Mouse (Mus musculus): Measurements from ENCODE around the gene Galnt6. TPM values are rescaled to one million over a fixed set of nuclear protein-coding genes. Genes with fewer than 3 reads are reported as not detected.

Gene Galnt6
- polyA plus RNA-seq, 1 experiment from 2014 or later, result 0.11 TPM

- WGBS (ENCODE audit: insufficient replicate concordance), result 74% methylated on average over 10 of the region's 10 CpGs
- no peak for ATAC-seq (replicated peaks; ENCODE audit: insufficient number of reproducible peaks, low FRiP score, low TSS enrichment)
- H3K4me3 ChIP-seq (ENCODE audit: low read depth, low read length), result no peak overlapping the region
Observed at GRCm38 (mm10) chr15:100720066-100720465, 9.1 kb downstream of the Galnt6 start.

GRCm38 (mm10) chr15:100719217-100719616 lies 10.0 kb downstream of the Galnt6 start:
- no peak overlapping the region for H3K27ac ChIP-seq (ENCODE audit: low read depth, low read length)
- no peak overlapping the region for H3K4me2 ChIP-seq
- peaks cover 8% of the 10 kb centered on the region; the same call in 1 of the 2 replicates for H3K27me3 ChIP-seq (ENCODE audit: control insufficient read depth, insufficient read depth, low read length)
- ATAC-seq (replicated peaks; ENCODE audit: insufficient number of reproducible peaks, low FRiP score, low TSS enrichment), result no peak
- no peaks in the 10 kb centered on the region for H3K9me3 ChIP-seq (replicated peaks; ENCODE audit: control insufficient read depth, low read length)
- 83% methylated on average over 5 of the region's 5 CpGs for WGBS (ENCODE audit: insufficient replicate concordance)
- H3K36me3 ChIP-seq (ENCODE audit: control insufficient read depth, insufficient read depth, low read length), result no peaks in the 10 kb centered on the region
- H3K4me1 ChIP-seq (ENCODE audit: control insufficient read depth, insufficient read depth, low read length), result no peaks in the 10 kb centered on the region
- no peak overlapping the region for H3K4me3 ChIP-seq (ENCODE audit: low read depth, low read length)
- no peak overlapping the region for H3K9ac ChIP-seq (ENCODE audit: low read depth, low read length)

More at GRCm38 (mm10) chr15:100720066-100720465, 9.1 kb downstream of the Galnt6 start:
- Histone ChIP-seq H3K9ac (ENCODE audit: low read depth, low read length) (no peak overlapping the region), H3K27me3 (ENCODE audit: control insufficient read depth, insufficient read depth, low read length) (peaks cover 12% of the 10 kb centered on the region; the same call in 1 of the 2 replicates), H3K9me3 (replicated peaks; ENCODE audit: control insufficient read depth, low read length) (no peaks in the 10 kb centered on the region), H3K4me1 (ENCODE audit: control insufficient read depth, insufficient read depth, low read length) (no peaks in the 10 kb centered on the region), H3K27ac (ENCODE audit: low read depth, low read length) (no peak overlapping the region), H3K4me2 (no peak overlapping the region), H3K36me3 (ENCODE audit: control insufficient read depth, insufficient read depth, low read length) (no peaks in the 10 kb centered on the region)

GRCm38 (mm10) chr15:100718572-100718971 lies 10.6 kb downstream of the Galnt6 start:
- Histone ChIP-seq H3K27me3 (ENCODE audit: control insufficient read depth, insufficient read depth, low read length) (peaks cover 7% of the 10 kb centered on the region; the same call in 1 of the 2 replicates), H3K9ac (ENCODE audit: low read depth, low read length) (no peak overlapping the region), H3K4me1 (ENCODE audit: control insufficient read depth, insufficient read depth, low read length) (no peaks in the 10 kb centered on the region), H3K4me3 (ENCODE audit: low read depth, low read length) (no peak overlapping the region), H3K36me3 (ENCODE audit: control insufficient read depth, insufficient read depth, low read length) (no peaks in the 10 kb centered on the region), H3K9me3 (replicated peaks; ENCODE audit: control insufficient read depth, low read length) (no peaks in the 10 kb centered on the region), H3K4me2 (no peak overlapping the region), H3K27ac (ENCODE audit: low read depth, low read length) (no peak overlapping the region)
- WGBS (ENCODE audit: insufficient replicate concordance), result 75% methylated on average over 11 of the region's 11 CpGs
- no peak for ATAC-seq (replicated peaks; ENCODE audit: insufficient number of reproducible peaks, low FRiP score, low TSS enrichment)

- Histone ChIP-seq H3K9ac (ENCODE audit: low read depth, low read length) (no peak overlapping the region), H3K9me3 (replicated peaks; ENCODE audit: control insufficient read depth, low read length) (no peaks in the 10 kb centered on the region), H3K36me3 (ENCODE audit: control insufficient read depth, insufficient read depth, low read length) (no peaks in the 10 kb centered on the region), H3K4me3 (ENCODE audit: low read depth, low read length) (no peak overlapping the region), H3K4me2 (no peak overlapping the region), H3K27me3 (ENCODE audit: control insufficient read depth, insufficient read depth, low read length) (peaks cover 7% of the 10 kb centered on the region; the same call in 1 of the 2 replicates), H3K27ac (ENCODE audit: low read depth, low read length) (no peak overlapping the region), H3K4me1 (ENCODE audit: control insufficient read depth, insufficient read depth, low read length) (no peaks in the 10 kb centered on the region)
- ATAC-seq (replicated peaks; ENCODE audit: insufficient number of reproducible peaks, low FRiP score, low TSS enrichment), result no peak
- 82% methylated on average over 6 of the region's 6 CpGs for WGBS (ENCODE audit: insufficient replicate concordance)
Observed at GRCm38 (mm10) chr15:100717933-100718332, 11.2 kb downstream of the Galnt6 start.

DNA sequence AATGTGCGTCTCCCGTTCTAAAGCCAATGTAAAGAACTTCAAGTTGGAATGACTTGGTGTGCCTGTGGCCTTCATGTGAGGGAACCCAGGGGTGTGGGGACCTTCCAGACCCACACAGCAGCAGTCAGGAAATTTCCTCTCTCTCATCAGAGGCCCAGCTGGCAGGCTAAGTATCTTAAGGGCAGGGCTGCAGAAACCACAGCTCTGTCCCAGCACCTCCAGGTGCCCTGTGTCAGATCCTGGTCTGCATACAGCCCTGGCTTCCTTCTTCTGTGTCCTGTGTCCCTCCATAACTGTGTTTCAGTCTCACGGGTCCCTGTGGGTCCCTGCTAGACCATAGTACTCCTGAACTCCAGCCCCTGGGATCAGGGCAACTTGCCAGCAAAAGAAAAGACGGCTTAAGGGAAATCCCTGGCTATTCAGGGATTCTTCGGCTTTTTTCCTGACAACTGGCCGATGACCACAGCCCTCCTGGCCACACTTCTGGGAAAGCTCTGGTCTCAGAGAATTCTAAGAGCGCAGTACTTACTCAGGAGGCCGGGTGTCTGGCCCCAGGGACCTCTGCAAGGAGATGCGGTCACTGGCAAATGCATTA lies 13.7 kb downstream of the Galnt6 start:
- no peaks in the 10 kb centered on the region for H3K4me1 ChIP-seq (ENCODE audit: control insufficient read depth, insufficient read depth, low read length)
- H3K9me3 ChIP-seq (replicated peaks; ENCODE audit: control insufficient read depth, low read length), result no peaks in the 10 kb centered on the region
- no peaks in the 10 kb centered on the region for H3K36me3 ChIP-seq (ENCODE audit: control insufficient read depth, insufficient read depth, low read length)
- H3K4me3 ChIP-seq (ENCODE audit: low read depth, low read length), result no peak overlapping the region
- 70% methylated on average over 9 of the region's 9 CpGs for WGBS (ENCODE audit: insufficient replicate concordance)
- no peak overlapping the region for H3K9ac ChIP-seq (ENCODE audit: low read depth, low read length)
- H3K4me2 ChIP-seq, result no peak overlapping the region
- no peak overlapping the region for H3K27ac ChIP-seq (ENCODE audit: low read depth, low read length)
- peaks cover 4% of the 10 kb centered on the region; the same call in 1 of the 2 replicates for H3K27me3 ChIP-seq (ENCODE audit: control insufficient read depth, insufficient read depth, low read length)
- no peak for ATAC-seq (replicated peaks; ENCODE audit: insufficient number of reproducible peaks, low FRiP score, low TSS enrichment)

- H3K4me2 ChIP-seq, result no peak overlapping the region
- no peak overlapping the region for H3K27ac ChIP-seq (ENCODE audit: low read depth, low read length)
- WGBS (ENCODE audit: insufficient replicate concordance), result 79% methylated on average over 8 of the region's 8 CpGs
- H3K4me1 ChIP-seq (ENCODE audit: control insufficient read depth, insufficient read depth, low read length), result no peaks in the 10 kb centered on the region
- H3K9me3 ChIP-seq (replicated peaks; ENCODE audit: control insufficient read depth, low read length), result no peaks in the 10 kb centered on the region
- H3K4me3 ChIP-seq (ENCODE audit: low read depth, low read length), result no peak overlapping the region
- no peak overlapping the region for H3K9ac ChIP-seq (ENCODE audit: low read depth, low read length)
- H3K36me3 ChIP-seq (ENCODE audit: control insufficient read depth, insufficient read depth, low read length), result no peaks in the 10 kb centered on the region
- ATAC-seq (replicated peaks; ENCODE audit: insufficient number of reproducible peaks, low FRiP score, low TSS enrichment), result no peak
- peaks cover 4% of the 10 kb centered on the region; the same call in 1 of the 2 replicates for H3K27me3 ChIP-seq (ENCODE audit: control insufficient read depth, insufficient read depth, low read length)
Observed at GRCm38 (mm10) chr15:100714470-100714869, 14.7 kb downstream of the Galnt6 start.

DNA sequence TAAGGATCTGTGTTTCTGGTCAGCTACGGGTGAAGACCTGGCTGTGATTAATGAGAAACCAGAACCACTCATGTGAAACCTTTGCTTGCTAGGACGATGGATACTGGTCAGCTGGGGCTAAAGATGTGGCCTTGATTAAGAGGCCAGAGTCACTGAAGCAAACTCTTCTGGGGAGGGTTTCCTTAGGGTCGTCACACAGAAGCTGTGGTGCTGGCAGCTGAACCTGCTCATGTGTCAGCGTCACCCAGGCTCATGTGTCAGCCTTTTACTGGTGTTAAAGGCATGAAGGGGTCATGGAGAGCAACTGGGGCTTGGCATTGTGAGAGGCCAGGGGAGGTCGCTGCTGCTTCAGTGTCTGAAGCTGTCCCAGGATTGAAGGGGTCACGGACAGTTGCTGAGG lies 18.3 kb downstream of the Galnt6 start:
- Histone ChIP-seq H3K9me3 (replicated peaks; ENCODE audit: control insufficient read depth, low read length) (no peaks in the 10 kb centered on the region), H3K27ac (ENCODE audit: low read depth, low read length) (no peak overlapping the region), H3K4me3 (ENCODE audit: low read depth, low read length) (no peak overlapping the region), H3K36me3 (ENCODE audit: control insufficient read depth, insufficient read depth, low read length) (no peaks in the 10 kb centered on the region), H3K27me3 (ENCODE audit: control insufficient read depth, insufficient read depth, low read length) (no peaks in the 10 kb centered on the region; the same call in 1 of the 2 replicates), H3K4me2 (no peak overlapping the region), H3K4me1 (ENCODE audit: control insufficient read depth, insufficient read depth, low read length) (no peaks in the 10 kb centered on the region), H3K9ac (ENCODE audit: low read depth, low read length) (no peak overlapping the region)
- ATAC-seq (replicated peaks; ENCODE audit: insufficient number of reproducible peaks, low FRiP score, low TSS enrichment), result no peak
- 60% methylated on average over 6 of the region's 6 CpGs for WGBS (ENCODE audit: insufficient replicate concordance)

DNA sequence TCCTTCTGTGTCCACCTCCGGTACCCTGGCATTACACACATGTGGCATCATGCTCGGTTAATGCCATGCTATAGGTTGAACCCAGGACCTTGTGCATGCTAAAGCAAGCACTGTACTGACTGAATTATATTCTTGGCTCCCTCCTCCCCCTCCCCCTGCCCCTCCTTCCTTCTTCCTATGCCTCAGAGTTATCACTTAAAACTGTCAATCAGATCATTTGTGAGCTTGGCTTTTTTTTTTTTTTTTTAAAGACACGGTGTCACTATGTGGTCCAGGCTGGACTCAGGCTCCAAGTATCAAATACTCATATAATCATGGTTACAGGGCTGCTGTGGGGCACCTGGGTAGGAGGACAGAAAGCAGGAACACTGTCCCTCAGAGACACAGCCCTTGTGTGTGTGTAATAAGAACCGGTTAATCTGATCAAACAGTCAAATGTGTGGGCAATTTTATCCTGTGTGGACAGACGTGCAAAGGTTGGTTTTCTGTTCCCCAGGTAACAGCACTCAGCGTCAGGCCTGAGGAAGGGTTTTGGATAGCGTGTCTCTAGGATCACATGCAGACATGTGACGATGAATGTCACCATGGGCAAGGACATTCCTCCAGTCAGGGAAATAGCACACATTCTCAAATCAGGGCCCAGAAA lies 20.6 kb downstream of the Galnt6 start:
- Histone ChIP-seq H3K4me3 (ENCODE audit: low read depth, low read length) (no peak overlapping the region), H3K27ac (ENCODE audit: low read depth, low read length) (no peak overlapping the region), H3K9ac (ENCODE audit: low read depth, low read length) (no peak overlapping the region), H3K36me3 (ENCODE audit: control insufficient read depth, insufficient read depth, low read length) (no peaks in the 10 kb centered on the region), H3K9me3 (replicated peaks; ENCODE audit: control insufficient read depth, low read length) (no peaks in the 10 kb centered on the region), H3K27me3 (ENCODE audit: control insufficient read depth, insufficient read depth, low read length) (peaks cover 8% of the 10 kb centered on the region), H3K4me2 (no peak overlapping the region), H3K4me1 (ENCODE audit: control insufficient read depth, insufficient read depth, low read length) (peaks cover 5% of the 10 kb centered on the region; the same call in 1 of the 2 replicates)
- 67% methylated on average over 8 of the region's 8 CpGs for WGBS (ENCODE audit: insufficient replicate concordance)
- no peak for ATAC-seq (replicated peaks; ENCODE audit: insufficient number of reproducible peaks, low FRiP score, low TSS enrichment)

Data from heart, embryonic 11.5 days (tissue).